Mouse (Mus musculus) heart, postnatal 0 days (tissue): ENCODE data around the gene Plekhh2. TPM values are rescaled to one million over a fixed set of nuclear protein-coding genes. Genes with fewer than 3 reads are reported as not detected.

Source experiments
- ATAC-seq: fragments of 200-750 bp; cut with Nextera tagmentation; 2 replicates; pipeline ENCODE4 v1.8.0; 2017; ENCODE audit warnings: low read depth, moderate number of reproducible peaks, moderate library complexity; ENCODE audit not compliant: insufficient read depth
- DNase-seq: peaks from one replicate; pipeline ENCODE4 v3.0.0-alpha.2; 2016; ENCODE audit warnings: low spot score
- H3K27ac ChIP-seq: fragments of 300-500 bp; sonication (generic); 2 replicates; pipeline ENCODE4 v1.5.1; 2014; ENCODE audit warnings: low read depth, mild to moderate bottlenecking
- H3K27me3 ChIP-seq: fragments of 300-500 bp; sonication (generic); 2 replicates; pipeline ENCODE4 v1.6.1; 2014; ENCODE audit warnings: low read length, mixed read lengths; ENCODE audit not compliant: control insufficient read depth, insufficient read depth
- H3K36me3 ChIP-seq: fragments of 300-500 bp; sonication (generic); replicated peaks from 2 replicates; pipeline ENCODE4 v1.6.1; 2014; ENCODE audit warnings: low read length, mixed read lengths; ENCODE audit not compliant: control insufficient read depth, insufficient read depth
- H3K4me1 ChIP-seq: fragments of 300-500 bp; sonication (generic); 2 replicates; pipeline ENCODE4 v1.6.1; 2014; ENCODE audit warnings: antibody characterized with exemption; ENCODE audit not compliant: control insufficient read depth, insufficient read depth
- H3K4me2 ChIP-seq: fragments of 300-500 bp; sonication (generic); 2 replicates; pipeline ENCODE4 v1.6.1; 2014; ENCODE audit warnings: low read depth, mild to moderate bottlenecking, low read length, moderate library complexity
- H3K4me3 ChIP-seq: fragments of 300-500 bp; sonication (generic); 2 replicates; pipeline ENCODE4 v1.5.1; 2014; ENCODE audit warnings: low read depth, low read length
- H3K9ac ChIP-seq: fragments of 300-500 bp; sonication (generic); replicated peaks from 2 replicates; pipeline ENCODE4 v1.6.1; 2014; ENCODE audit warnings: low read depth, low read length, mixed read lengths
- H3K9me3 ChIP-seq: fragments of 300-500 bp; sonication (generic); replicated peaks from 2 replicates; pipeline ENCODE4 v1.6.1; 2016; ENCODE audit warnings: low read length; ENCODE audit not compliant: control insufficient read depth
- CTCF ChIP-seq: IDR thresholded peaks from 2 replicates; pipeline ENCODE4 v1.5.1; 2016; ENCODE audit warnings: antibody characterized with exemption, control low read depth, low read depth
- EP300 ChIP-seq: IDR thresholded peaks from 2 replicates; pipeline ENCODE4 v1.6.1; 2016; ENCODE audit warnings: antibody characterized with exemption, low read depth
- WGBS: fragments of 180-500 bp; shearing (Covaris S2); extraction: QIAGEN DNeasy Blood & Tissue Kit; methylation state at CpG from one replicate; pipeline ENCODE4 v1.1.7; 2014; 5-methylcytosine and 5-hydroxymethylcytosine counted together
- polyA plus RNA-seq: library from polyadenylated mRNA; unstranded; fragments of >200 nt; fragmentation: Nextera tagmentation; extraction: Ambion mirVana; gene quantifications from 2 replicates; pipeline ENCODE4 v1.2.1, GENCODE M21; 2015
- total RNA-seq: library from RNA; depleted of rRNA; stranded (reverse); fragments of >200 nt; gene quantifications from 2 replicates; pipeline ENCODE4 v1.2.3, GENCODE M21; 2014; ENCODE audit warnings: low replicate concordance

Plekhh2 gene
- total and polyA plus RNA-seq, 2 experiments from 2014 or later = 0.68 to 1.6 TPM

GRCm38 (mm10) chr17:84603709-84604420, 92.2 kb downstream of the Plekhh2 start:
- ATAC-seq = no peak
- Histone ChIP-seq H3K4me2 (no peak overlapping the region), H3K4me1 (peaks cover 3% of the 10 kb centered on the region; the same call in 1 of the 2 replicates), H3K9me3 (no peaks in the 10 kb centered on the region), H3K27ac (no peak overlapping the region; the same call in 1 of the 2 replicates), H3K9ac (no peak overlapping the region), H3K36me3 (no peaks in the 10 kb centered on the region), H3K27me3 (no peaks in the 10 kb centered on the region), H3K4me3 (no peak overlapping the region)
- TF ChIP-seq EP300 = no peak
- TF ChIP-seq CTCF = no peak
- 86% methylated on average over 10 of the region's 10 CpGs for WGBS
- no peak for DNase-seq

- Histone ChIP-seq H3K9me3 (no peaks in the 10 kb centered on the region), H3K36me3 (no peaks in the 10 kb centered on the region), H3K4me3 (no peak overlapping the region), H3K4me2 (no peak overlapping the region), H3K9ac (no peak overlapping the region), H3K27me3 (no peaks in the 10 kb centered on the region), H3K4me1 (peaks cover 3% of the 10 kb centered on the region; the same call in 1 of the 2 replicates), H3K27ac (no peak overlapping the region)
- DNase-seq (no peak), ATAC-seq (no peak)
- 33% methylated on average over 13 of the region's 13 CpGs for WGBS
- TF ChIP-seq CTCF (no peak), EP300 (no peak)
Measured at GRCm38 (mm10) chr17:84606976-84607375, 95.3 kb downstream of the Plekhh2 start.

GRCm38 (mm10) chr17:84607617-84608016, 95.9 kb downstream of the Plekhh2 start:
- Histone ChIP-seq H3K9ac (no peak overlapping the region), H3K4me2 (no peak overlapping the region), H3K9me3 (no peaks in the 10 kb centered on the region), H3K4me3 (no peak overlapping the region), H3K36me3 (no peaks in the 10 kb centered on the region), H3K27ac (no peak overlapping the region), H3K4me1 (peaks cover 3% of the 10 kb centered on the region; the same call in 1 of the 2 replicates), H3K27me3 (no peaks in the 10 kb centered on the region)
- TF ChIP-seq EP300 (no peak), CTCF (no peak)
- ATAC-seq = no peak
- 51% methylated on average over 5 of the region's 5 CpGs for WGBS
- DNase-seq = no peak

GRCm38 (mm10) chr17:84608606-84609005, 96.9 kb downstream of the Plekhh2 start:
- Histone ChIP-seq H3K9ac (no peak overlapping the region), H3K9me3 (no peaks in the 10 kb centered on the region), H3K27ac (no peak overlapping the region), H3K4me1 (no peaks in the 10 kb centered on the region), H3K4me3 (no peak overlapping the region), H3K36me3 (0 out of 2 replicates have a peak, but pooled peaks cover 2% of the 10 kb centered on the region), H3K27me3 (no peaks in the 10 kb centered on the region), H3K4me2 (no peak overlapping the region)
- ATAC-seq (no peak), DNase-seq (no peak)
- TF ChIP-seq CTCF (no peak), EP300 (no peak)
- WGBS = 68% methylated on average over 4 of the region's 4 CpGs

GRCm38 (mm10) chr17:84611500-84611899, 99.8 kb downstream of the Plekhh2 start:
- DNase-seq (no peak), ATAC-seq (no peak)
- no peaks in the 10 kb centered on the region for H3K4me1 ChIP-seq
- no peak overlapping the region for H3K4me3 ChIP-seq
- no peak overlapping the region for H3K9ac ChIP-seq
- H3K36me3 ChIP-seq = 0 out of 2 replicates have a peak, but pooled peaks cover 4% of the 10 kb centered on the region
- H3K9me3 ChIP-seq = no peaks in the 10 kb centered on the region
- no peak overlapping the region for H3K4me2 ChIP-seq
- no peak overlapping the region for H3K27ac ChIP-seq
- no peaks in the 10 kb centered on the region for H3K27me3 ChIP-seq
- WGBS = 75% methylated on average over 9 of the region's 9 CpGs
- TF ChIP-seq CTCF = no peak
- no peak for TF ChIP-seq EP300

GRCm38 (mm10) chr17:84611971-84612370, 100.3 kb downstream of the Plekhh2 start:
- Histone ChIP-seq H3K36me3 (0 out of 2 replicates have a peak, but pooled peaks cover 4% of the 10 kb centered on the region), H3K4me2 (no peak overlapping the region), H3K4me1 (no peaks in the 10 kb centered on the region), H3K9ac (no peak overlapping the region), H3K9me3 (no peaks in the 10 kb centered on the region), H3K4me3 (no peak overlapping the region), H3K27ac (no peak overlapping the region), H3K27me3 (no peaks in the 10 kb centered on the region)
- TF ChIP-seq EP300 (no peak), CTCF (no peak)
- no peak for DNase-seq
- WGBS = 64% methylated on average over 7 of the region's 7 CpGs
- ATAC-seq = no peak
